ENCODE assay signal across 9 mouse cellular contexts in genomic region chr2:153080841-153081523, GRCm38 (mm10). TPM values are rescaled to one million over a fixed set of nuclear protein-coding genes. Genes with fewer than 3 reads are reported as not detected.
DNase-seq lines count a peak whose midpoint lies in the region; ATAC-seq and TF ChIP-seq lines count a peak whose summit lies in the region.
"Had no signal": no experiment of that assay in that cellular context is flagged by ENCODE, and none has a peak within 500 bp of the region (broad histone marks: within the 10 kb centered on the region; RNA-seq: fewer than 3 reads in every experiment).

No protein-coding gene starts in this region.

- peak; percentile 90 for TF ChIP-seq CTCF in left cerebral cortex, adult 2 months (IDR thresholded peaks at IDR 0.05)
- peak; percentile 99 for TF ChIP-seq CTCF in stomach, postnatal 0 days (IDR thresholded peaks at IDR 0.05; ENCODE audit: low read depth)

- H3K4me1 ChIP-seq in kidney, embryonic 14.5 days (ENCODE audit: control insufficient read depth, insufficient read depth, low read length) = peaks cover 4% of the 10 kb centered on the region; the same call in 1 of the 2 replicates
- H3K4me1 ChIP-seq in stomach, postnatal 0 days (replicated peaks; ENCODE audit: control insufficient read depth, insufficient read depth) = no peaks in the 10 kb centered on the region

- peak; percentile 67 for DNase-seq in kidney, adult 11 months
- DNase-seq in adrenal gland, postnatal 14 days = peak; percentile 85
- DNase-seq in embryo, embryonic 11.5 days (ENCODE audit: low read depth, low spot score) = peak; percentile 88
- peak; percentile 39 for DNase-seq in heart, postnatal 25 days (ENCODE audit: low spot score)
- peak; percentile 68 to 80 for DNase-seq in left cerebral cortex, adult 2 months (ENCODE audit: extremely low spot score in 1 of 2, low spot score in 2 of 2)
- DNase-seq in natural killer cell, adult 2 months (ENCODE audit: low spot score in 2 of 2) = peak; percentile 55 to 74
- DNase-seq in stomach, postnatal 0 days (ENCODE audit: low spot score) = peak; percentile 88

- WGBS in kidney, embryonic 14.5 days = 35% methylated on average over 32 of the region's 32 CpGs
- 32% methylated on average over 32 of the region's 32 CpGs for WGBS in stomach, postnatal 0 days

- no peak overlapping the region for H3K9ac ChIP-seq in kidney, embryonic 14.5 days (ENCODE audit: low read depth, low read length)
- no peak overlapping the region for H3K9ac ChIP-seq in stomach, postnatal 0 days (ENCODE audit: low read length)

- intact Hi-C loops in heart, postnatal 25 days (cut with DNase I) = loop anchor here (2.0 kb wide), 2 partner anchors 32 to 62 kb away; no protein-coding TSS in a partner anchor
- intact Hi-C loops in left cerebral cortex, adult 2 months (cut with DNase I) = loop anchor here (2.0 kb wide), 2 partner anchors 62 to 166 kb away; no protein-coding TSS in a partner anchor

- no peak overlapping the region for H3K4me2 ChIP-seq in kidney, embryonic 14.5 days (replicated peaks; ENCODE audit: low read depth, low read length)
- no peak overlapping the region for H3K4me2 ChIP-seq in stomach, postnatal 0 days (replicated peaks; ENCODE audit: low read depth)

- no peak overlapping the region for H3K27ac ChIP-seq in kidney, embryonic 14.5 days (ENCODE audit: low read depth, low read length)
- no peak overlapping the region for H3K27ac ChIP-seq in left cerebral cortex, adult 2 months
- H3K27ac ChIP-seq in stomach, postnatal 0 days (replicated peaks) = no peak overlapping the region

- no peaks in the 10 kb centered on the region for H3K9me3 ChIP-seq in kidney, embryonic 14.5 days (ENCODE audit: control insufficient read depth, low read length)
- no peaks in the 10 kb centered on the region for H3K9me3 ChIP-seq in stomach, postnatal 0 days (ENCODE audit: control insufficient read depth, low read length)

- no peaks in the 10 kb centered on the region for H3K36me3 ChIP-seq in kidney, embryonic 14.5 days (ENCODE audit: control insufficient read depth, insufficient read depth, low read length)
- no peaks in the 10 kb centered on the region for H3K36me3 ChIP-seq in stomach, postnatal 0 days (ENCODE audit: control insufficient read depth, insufficient read depth, low read length)

- no peak for TF ChIP-seq EP300 in stomach, postnatal 0 days (optimal IDR thresholded peaks at IDR 0.05)

- ATAC-seq in kidney, embryonic 14.5 days (ENCODE audit: low FRiP score, low TSS enrichment) = no peak
- no peak for ATAC-seq in stomach, postnatal 0 days (ENCODE audit: low FRiP score, low TSS enrichment)

- H3K4me3 ChIP-seq in kidney, embryonic 14.5 days (ENCODE audit: low read length) = no peak overlapping the region
- no peak overlapping the region for H3K4me3 ChIP-seq in left cerebral cortex, adult 2 months
- no peak overlapping the region for H3K4me3 ChIP-seq in stomach, postnatal 0 days (ENCODE audit: low read depth, low read length)
- H3K4me3 ChIP-seq: erythroblast, embryonic 14.5 days had no signal

- no peaks in the 10 kb centered on the region for H3K27me3 ChIP-seq in kidney, embryonic 14.5 days (ENCODE audit: control insufficient read depth, insufficient read depth, low read length)
- no peaks in the 10 kb centered on the region for H3K27me3 ChIP-seq in stomach, postnatal 0 days (ENCODE audit: control insufficient read depth, insufficient read depth, low read length)

RNA-seq across cellular contexts. Expression of gene Ccm2l, which starts 15.2 kb away (rescaled TPM):
- 4.2 and 4.4 TPM in 2 replicates for polyA plus RNA-seq in kidney, embryonic 14.5 days (2014; fragmentation: Nextera tagmentation; extraction: Ambion mirVana)
- 15.3 and 21.3 TPM in 2 replicates for total RNA-seq in adrenal gland, postnatal 14 days (2021)
- 10 to 100 TPM; 15.8 to 16.7 TPM for total RNA-seq in heart, postnatal 25 days (2021)
- total RNA-seq in left cerebral cortex, adult 2 months (2021) = 1 to 10 TPM; 5.4 to 6.2 TPM
- 1.1 and 1.2 TPM in 2 replicates for polyA plus RNA-seq in stomach, postnatal 0 days (2015; fragmentation: Nextera tagmentation; extraction: Ambion mirVana)
- polyA plus RNA-seq: erythroblast, embryonic 14.5 days had no signal

RNA-seq across cellular contexts. Expression of gene Hck, which starts 27.3 kb away (rescaled TPM):
- 3.9 and 4.8 TPM in 2 replicates for polyA plus RNA-seq in kidney, embryonic 14.5 days (2014; fragmentation: Nextera tagmentation; extraction: Ambion mirVana)
- 2.0 and 2.9 TPM in 2 replicates for total RNA-seq in adrenal gland, postnatal 14 days (2021)
- 1 to 10 TPM; 1.1 to 1.4 TPM for total RNA-seq in heart, postnatal 25 days (2021)
- 1 to 10 TPM; 2.0 to 2.1 TPM for total RNA-seq in left cerebral cortex, adult 2 months (2021)
- 3.2 and 3.6 TPM in 2 replicates for polyA plus RNA-seq in stomach, postnatal 0 days (2015; fragmentation: Nextera tagmentation; extraction: Ambion mirVana)

RNA-seq across cellular contexts. Expression of gene Xkr7, which starts 49.3 kb away (rescaled TPM):
- not detected in 2 replicates for polyA plus RNA-seq in kidney, embryonic 14.5 days (2014; fragmentation: Nextera tagmentation; extraction: Ambion mirVana)
- 0.93 and 1.3 TPM in 2 replicates for total RNA-seq in adrenal gland, postnatal 14 days (2021)
- total RNA-seq in heart, postnatal 25 days (2021) = not detected
- 1 to 10 TPM; 5.0 to 5.3 TPM for total RNA-seq in left cerebral cortex, adult 2 months (2021)
- 0.04 TPM in 1 of 2 replicates, not detected in the other for polyA plus RNA-seq in stomach, postnatal 0 days (2015; fragmentation: Nextera tagmentation; extraction: Ambion mirVana)
- polyA plus RNA-seq: erythroblast, embryonic 14.5 days had no signal
